Mouse (Mus musculus) subcutaneous adipose tissue, adult 2 months (tissue): ENCODE measurements around the gene Dmpk. TPM values are rescaled to one million over a fixed set of nuclear protein-coding genes. Genes with fewer than 3 reads are reported as not detected.

Source experiments
- polyA plus RNA-seq: library from polyadenylated mRNA; depleted of rRNA; stranded (reverse); fragments of >200 nt; gene quantifications from 2 replicates; pipeline ENCODE4 v1.2.3, GENCODE M21; 2012; ENCODE audit warnings: low replicate concordance; rRNA removed

Dmpk gene
- polyA plus RNA-seq, result 388 and 705 TPM in 2 replicates

GRCm38 (mm10) chr7:19083701-19084100 is at the start of gene Dmpk:
Gene Dmpk (plus strand): TSS chr7:19083849.

DNA sequence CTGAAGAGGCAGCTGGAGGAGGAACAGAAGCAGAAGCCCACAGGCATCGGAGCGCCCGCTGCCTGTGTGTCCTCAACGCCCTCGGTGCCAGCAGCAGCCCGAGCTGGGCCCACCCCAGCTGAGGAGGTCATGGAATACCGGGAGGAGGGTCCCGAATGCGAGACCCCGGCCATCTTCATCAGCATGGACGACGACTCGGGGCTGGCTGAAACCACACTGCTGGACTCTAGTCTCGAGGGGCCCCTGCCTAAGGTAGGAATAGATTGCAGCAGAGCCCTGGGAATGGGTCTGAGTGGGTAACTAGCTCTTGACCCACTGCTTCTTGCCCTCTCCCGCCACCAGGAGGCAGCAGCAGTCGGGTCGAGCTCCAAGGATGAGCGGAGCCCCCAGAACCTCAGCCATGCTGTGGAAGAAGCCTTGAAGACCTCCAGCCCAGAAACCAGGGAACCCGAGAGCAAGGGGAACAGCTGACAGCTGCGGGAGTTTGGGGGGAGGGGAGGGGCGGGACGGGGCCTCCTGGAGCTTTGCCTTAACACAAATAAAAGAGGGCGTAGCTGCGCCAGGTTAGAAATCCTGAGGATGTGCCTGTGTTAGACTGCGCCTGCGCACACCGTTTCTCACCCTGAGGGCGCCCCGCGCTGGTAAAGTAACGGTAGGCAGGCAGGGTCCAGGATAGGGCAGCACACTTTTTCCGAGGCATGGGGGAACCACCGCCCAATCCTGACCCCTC is 29.4 kb upstream of the Dmpk start, which contains the start of gene Rsph6a:
TSS of gene Rsph6a (plus strand) at position 644 of the 730 bp plus-strand sequence.

DNA sequence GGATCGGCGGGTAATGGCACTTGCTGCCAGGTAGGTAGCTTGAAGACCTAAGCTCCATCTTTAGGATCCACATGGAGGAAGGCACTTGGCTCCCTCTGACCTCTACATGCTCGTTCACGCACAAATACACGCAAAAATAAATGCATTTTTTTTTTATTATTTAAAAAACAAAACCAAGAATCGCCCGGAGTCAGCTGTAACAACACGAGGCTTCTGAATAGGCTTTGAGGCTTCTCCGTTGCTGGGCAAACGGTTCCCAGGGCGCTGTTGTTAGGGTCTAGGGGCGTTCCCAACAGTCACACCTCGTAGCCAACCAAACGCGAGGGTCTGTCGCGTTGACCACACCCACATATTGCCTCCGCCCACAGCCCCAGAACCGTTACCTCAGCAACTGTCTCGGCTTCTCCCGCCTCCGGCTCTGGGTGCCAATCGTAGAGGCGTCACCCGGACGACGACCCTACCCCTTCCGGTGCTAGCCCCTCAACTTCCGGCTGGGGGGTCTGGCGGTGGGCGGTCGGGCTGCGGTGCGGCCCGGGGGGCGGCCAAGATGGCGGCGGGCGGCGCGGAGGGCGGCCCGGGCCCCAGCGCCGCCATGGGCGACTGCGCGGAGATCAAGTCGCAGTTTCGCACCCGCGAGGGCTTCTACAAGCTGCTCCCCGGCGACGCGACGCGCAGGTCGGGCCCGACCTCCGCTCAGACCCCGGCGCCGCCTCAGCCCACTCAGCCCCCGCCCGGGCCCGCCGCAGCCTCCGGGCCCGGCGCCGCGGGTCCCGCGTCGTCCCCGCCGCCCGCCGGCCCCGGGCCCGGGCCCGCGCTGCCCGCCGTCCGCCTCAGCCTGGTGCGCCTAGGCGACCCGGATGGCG is 7.7 kb upstream of the Dmpk start, which contains the start of gene Dmwd:
TSS of gene Dmwd (plus strand) at position 505 of the 863 bp plus-strand sequence.

DNA sequence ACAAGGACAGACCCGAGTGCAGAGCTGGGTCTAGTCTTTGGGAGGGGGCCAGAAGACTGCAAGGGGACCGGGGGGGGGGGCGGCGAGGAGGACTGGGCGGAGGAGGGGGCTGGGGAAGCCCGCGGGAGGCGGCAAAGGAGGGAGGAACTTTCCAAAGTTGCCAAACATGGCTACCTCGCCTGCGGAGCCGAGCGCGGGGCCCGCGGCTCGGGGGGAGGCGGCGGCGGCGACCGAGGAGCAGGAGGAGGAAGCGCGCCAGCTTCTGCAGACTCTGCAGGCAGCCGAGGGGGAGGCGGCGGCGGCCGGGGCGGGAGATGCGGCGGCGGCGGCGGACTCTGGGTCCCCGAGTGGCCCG is 10.8 kb downstream of the Dmpk start, which contains the start of gene Six5:
TSS of gene Six5 (plus strand) at position 124 of the 355 bp plus-strand sequence.

DNA sequence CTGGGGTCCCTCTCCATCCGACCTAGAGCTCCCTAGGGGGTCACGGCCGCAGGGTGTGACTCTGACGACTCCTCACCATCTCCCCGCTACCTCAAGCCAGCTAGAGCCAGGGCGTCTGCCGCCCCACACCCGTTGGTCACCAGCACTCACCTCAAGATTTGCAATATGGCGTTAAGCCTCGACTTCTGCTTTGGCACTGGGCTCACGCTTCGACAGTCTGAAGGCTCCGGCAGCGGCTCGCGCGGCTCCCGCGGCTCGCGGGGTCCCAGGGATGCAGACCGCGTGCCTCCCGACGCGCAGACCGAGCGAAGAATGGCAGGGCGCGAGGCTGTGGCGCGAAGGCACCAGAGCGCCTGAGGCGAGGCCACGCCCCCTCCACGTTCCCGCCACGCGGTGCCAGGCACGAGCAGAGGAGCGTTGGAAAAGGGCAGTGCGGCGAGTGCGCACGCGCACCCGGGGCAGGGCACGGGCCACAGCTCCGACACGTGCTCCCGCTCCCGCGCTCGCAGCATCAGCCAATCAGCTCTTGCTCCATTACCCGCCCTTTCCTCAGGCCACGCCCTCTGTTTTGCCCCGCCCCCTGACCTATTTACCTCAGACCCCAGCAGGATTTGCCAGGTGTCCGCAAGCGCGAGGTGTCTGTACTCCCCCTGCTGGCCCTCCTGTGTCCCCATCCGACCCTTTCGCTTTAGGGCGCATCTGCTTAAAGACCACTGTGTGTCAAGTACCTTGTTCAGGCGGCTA is 34.6 kb downstream of the Dmpk start, which contains the start of gene Gm4969:
TSS of gene Gm4969 (minus strand) at position 341 of the 744 bp plus-strand sequence.

GRCm38 (mm10) chr7:19119631-19120429 is 36.2 kb downstream of the Dmpk start, which contains the start of gene Fbxo46:
Gene Fbxo46 (plus strand): TSS chr7:19119859.

Other genes starting within 250 kb of the Dmpk start
- 11.8 and 24.6 TPM in 2 replicates for gene Mill2, start 243.9 kb upstream of the Dmpk start, polyA plus RNA-seq
- 6.4 and 56.4 TPM in 2 replicates for gene Pglyrp1, start 212.5 kb upstream of the Dmpk start, polyA plus RNA-seq
- 20.3 and 25.2 TPM in 2 replicates for gene Ccdc61, start 173.4 kb upstream of the Dmpk start, polyA plus RNA-seq
- gene Nova2, start 158.0 kb upstream of the Dmpk start, polyA plus RNA-seq, result 1.6 and 2.5 TPM in 2 replicates
- gene Nanos2, start 96.4 kb upstream of the Dmpk start, polyA plus RNA-seq, result 0.26 TPM in 1 of 2 replicates, not detected in the other
- gene Mypop, start 92.6 kb upstream of the Dmpk start, polyA plus RNA-seq, result 5.2 and 17.4 TPM in 2 replicates
- 16.7 and 38.8 TPM in 2 replicates for gene Irf2bp1, start 79.8 kb upstream of the Dmpk start, polyA plus RNA-seq
- gene Foxa3, start 60.3 kb upstream of the Dmpk start, polyA plus RNA-seq, result not detected in 2 replicates
- 66.1 and 105 TPM in 2 replicates for gene Sympk, start 59.5 kb upstream of the Dmpk start, polyA plus RNA-seq
- not detected in 2 replicates for gene Rsph6a, start 29.2 kb upstream of the Dmpk start, polyA plus RNA-seq
- gene Dmwd, start 7.6 kb upstream of the Dmpk start, polyA plus RNA-seq, result 83.2 and 111 TPM in 2 replicates
- 32.7 and 78.4 TPM in 2 replicates for gene Six5, start 10.7 kb downstream of the Dmpk start, polyA plus RNA-seq
- 0.21 and 0.55 TPM in 2 replicates for gene Gm4969, start 34.5 kb downstream of the Dmpk start, polyA plus RNA-seq
- gene Fbxo46, start 36.0 kb downstream of the Dmpk start, polyA plus RNA-seq, result 7.9 and 11.0 TPM in 2 replicates
- gene Qpctl, start 65.4 kb downstream of the Dmpk start, polyA plus RNA-seq, result 16.7 and 25.1 TPM in 2 replicates
- 26.1 and 39.9 TPM in 2 replicates for gene Snrpd2, start 65.9 kb downstream of the Dmpk start, polyA plus RNA-seq
- 3.3 and 14.7 TPM in 2 replicates for gene Gipr, start 82.3 kb downstream of the Dmpk start, polyA plus RNA-seq
- gene Eml2, start 92.6 kb downstream of the Dmpk start, polyA plus RNA-seq, result 34.2 and 47.4 TPM in 2 replicates
- 21.2 and 40.9 TPM in 2 replicates for gene Gpr4, start 128.7 kb downstream of the Dmpk start, polyA plus RNA-seq
- gene Opa3, start 144.5 kb downstream of the Dmpk start, polyA plus RNA-seq, result 43.4 and 43.9 TPM in 2 replicates
- 104 and 192 TPM in 2 replicates for gene Vasp, start 188.0 kb downstream of the Dmpk start, polyA plus RNA-seq
- 0.20 TPM in 1 of 2 replicates, not detected in the other for gene Ppm1n, start 196.2 kb downstream of the Dmpk start, polyA plus RNA-seq
- 59.4 and 168 TPM in 2 replicates for gene Rtn2, start 198.8 kb downstream of the Dmpk start, polyA plus RNA-seq
- gene Fosb, start 226.2 kb downstream of the Dmpk start, polyA plus RNA-seq, result 0.85 and 1.2 TPM in 2 replicates